8 mouse cellular contexts compared by ENCODE assay signal in genomic region chr6:85333000-85333669, GRCm38 (mm10). TPM values are rescaled to one million over a fixed set of nuclear protein-coding genes. Genes with fewer than 3 reads are reported as not detected.
A peak's percentile ranks its signal among the peaks of the same experiment; 100 is the strongest.
DNase-seq lines count a peak whose midpoint lies in the region; ATAC-seq and TF ChIP-seq lines count a peak whose summit lies in the region.

TSS of gene Sfxn5 (minus strand) at chr6:85333422.

- POLR2A ChIA-PET in Patski (lab: Charles Lee): interaction anchor here (1.0 to 1.9 kb wide), 4 partner anchors 10 to 45 kb away, joined by 3 to 4 read pairs (median 4); no protein-coding TSS in a partner anchor

- WGBS in hindbrain, embryonic 13.5 days: 0% methylated on average over 49 of the region's 49 CpGs

- no peaks in the 10 kb centered on the region for H3K9me3 ChIP-seq in hindbrain, embryonic 13.5 days

- peak within 1 kb of the TSS; percentile 81 for H3K9ac ChIP-seq in hindbrain, embryonic 13.5 days

- TF ChIP-seq CTCF in Patski (IDR thresholded peaks at IDR 0.05): no peak

- CTCF ChIA-PET in Patski (lab: Charles Lee): interaction anchor here (0.8 kb wide), 1 partner anchor 47 kb away, joined by 3 read pairs; no protein-coding TSS in a partner anchor

- DNase-seq in Patski (ENCODE audit: low read depth, low spot score): no peak
- peak; percentile 98 for DNase-seq in cerebellum, postnatal 14 days
- DNase-seq in frontal cortex, postnatal 14 days (ENCODE audit: low spot score in 2 of 2): peak; percentile 94
- DNase-seq in layer of hippocampus, postnatal 25 days (ENCODE audit: extremely low spot score in 1 of 2, low spot score in 1 of 2): peak; percentile 90 to 91
- peak; percentile 97 for DNase-seq in lung, postnatal 25 days (ENCODE audit: low spot score)
- peak; percentile 95 for DNase-seq in retina, embryonic 14.5 days (ENCODE audit: low spot score)
- DNase-seq in thymus, postnatal 4 days: peak; percentile 97

- peak within 1 kb of the TSS; percentile 69 for H3K4me3 ChIP-seq in hindbrain, embryonic 13.5 days

- peak within 1 kb of the TSS; percentile 95 for H3K27ac ChIP-seq in hindbrain, embryonic 13.5 days

- ATAC-seq in Patski: peak; percentile 93
- ATAC-seq in hindbrain, embryonic 13.5 days (ENCODE audit: low FRiP score): peak; percentile 99

- H3K4me1 ChIP-seq in hindbrain, embryonic 13.5 days (replicated peaks): peaks cover 9% of the 10 kb centered on the region

- in situ Hi-C loops in Patski (cut with MboI; ENCODE audit: low pct_unique_long_range_greater_than_20kb): no loop called here

- peaks cover 18% of the 10 kb centered on the region for H3K36me3 ChIP-seq in hindbrain, embryonic 13.5 days

- peak within 1 kb of the TSS; percentile 98 for H3K4me2 ChIP-seq in hindbrain, embryonic 13.5 days

- H3K27me3 ChIP-seq in Patski: no peaks in the 10 kb centered on the region
- H3K27me3 ChIP-seq in hindbrain, embryonic 13.5 days: peaks cover 40% of the 10 kb centered on the region

RNA-seq across cellular contexts. Expression of gene Sfxn5, which starts in this region (rescaled TPM):
- 10.9 TPM for polyA plus RNA-seq in Patski (2021)
- polyA plus RNA-seq in hindbrain, embryonic 13.5 days (2015; fragmentation: Nextera tagmentation; extraction: Ambion mirVana): 18.3 and 19.6 TPM in 2 replicates
- total RNA-seq in layer of hippocampus, postnatal 25 days (2021): 100 to 1,000 TPM; 168 to 177 TPM
